Mouse (Mus musculus) neural tube, embryonic 14.5 days (tissue): ENCODE measurements around the gene Aatf. TPM values are rescaled to one million over a fixed set of nuclear protein-coding genes. Genes with fewer than 3 reads are reported as not detected.

Source experiments
- ATAC-seq: fragments of 200-750 bp; cut with Nextera tagmentation; 2 replicates; pipeline ENCODE4 v1.8.0; 2017; ENCODE audit warnings: low read depth, mild to moderate bottlenecking, moderate TSS enrichment, moderate library complexity
- H3K27ac ChIP-seq: fragments of 300-500 bp; sonication (generic); 2 replicates; pipeline ENCODE4 v1.5.1; 2014; ENCODE audit warnings: low read depth, mild to moderate bottlenecking, control low read depth, low read length, moderate library complexity, mixed read lengths
- H3K27me3 ChIP-seq: fragments of 300-500 bp; sonication (generic); 2 replicates; pipeline ENCODE4 v1.6.1; 2014; ENCODE audit warnings: low read length; ENCODE audit not compliant: control insufficient read depth, insufficient read depth
- H3K36me3 ChIP-seq: fragments of 300-500 bp; sonication (generic); 2 replicates; pipeline ENCODE4 v1.6.1; 2014; ENCODE audit warnings: low read length, mixed read lengths; ENCODE audit not compliant: control insufficient read depth, insufficient read depth
- H3K4me1 ChIP-seq: fragments of 300-500 bp; sonication (generic); 2 replicates; pipeline ENCODE4 v1.6.1; 2014; ENCODE audit warnings: low read length; ENCODE audit not compliant: control insufficient read depth, insufficient read depth
- H3K4me2 ChIP-seq: fragments of 300-500 bp; sonication (generic); 2 replicates; pipeline ENCODE4 v1.6.1; 2014; ENCODE audit warnings: mild to moderate bottlenecking, low read depth, low read length, control low read depth
- H3K4me3 ChIP-seq: fragments of 300-500 bp; sonication (generic); 2 replicates; pipeline ENCODE4 v1.5.1; 2014; ENCODE audit warnings: low read depth, low read length, control low read depth, mixed read lengths
- H3K9ac ChIP-seq: fragments of 300-500 bp; sonication (generic); replicated peaks from 2 replicates; pipeline ENCODE4 v1.6.1; 2014; ENCODE audit warnings: low read depth, mild to moderate bottlenecking, control low read depth, low read length, mixed read lengths
- H3K9me3 ChIP-seq: fragments of 300-500 bp; sonication (generic); 2 replicates; pipeline ENCODE4 v1.6.1; 2016; ENCODE audit warnings: low read length; ENCODE audit not compliant: control insufficient read depth
- WGBS: fragments of 180-500 bp; shearing (Covaris S2); extraction: QIAGEN DNeasy Blood & Tissue Kit; methylation state at CpG from one replicate; pipeline ENCODE4 v1.1.7; 2014; 5-methylcytosine and 5-hydroxymethylcytosine counted together
- polyA plus RNA-seq: library from polyadenylated mRNA; unstranded; fragments of >200 nt; fragmentation: Nextera tagmentation; extraction: Ambion mirVana; gene quantifications from 2 replicates; pipeline ENCODE4 v1.2.1, GENCODE M21; 2014

Gene Aatf
- polyA plus RNA-seq, 1 experiment from 2014 or later: 44.1 TPM

DNA sequence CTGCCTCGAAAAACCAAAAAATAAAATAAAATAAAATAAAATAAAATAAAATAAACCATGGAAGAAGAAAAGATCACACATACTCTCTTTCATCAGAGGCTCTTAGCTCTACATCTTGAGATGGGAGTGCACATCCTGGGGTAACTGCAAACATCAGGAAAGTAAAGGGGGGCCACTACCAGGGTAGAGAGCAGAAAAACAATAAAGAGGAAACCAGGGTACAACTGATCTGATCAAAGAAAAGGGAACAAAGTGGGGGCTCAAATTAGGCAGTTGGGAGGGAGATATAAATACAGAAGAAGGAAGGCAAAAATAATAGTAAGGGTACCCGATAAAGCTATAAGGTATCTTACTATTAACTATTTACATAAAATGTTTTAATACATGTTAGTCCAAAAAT, 36.7 kb downstream of the Aatf start:
- Histone ChIP-seq H3K9ac (no peak overlapping the region), H3K27me3 (no peaks in the 10 kb centered on the region), H3K4me3 (no peak overlapping the region), H3K36me3 (no peaks in the 10 kb centered on the region), H3K9me3 (no peaks in the 10 kb centered on the region), H3K4me2 (no peak overlapping the region), H3K27ac (no peak overlapping the region), H3K4me1 (no peaks in the 10 kb centered on the region)
- 96% methylated on average over 2 of the region's 2 CpGs for WGBS
- no peak for ATAC-seq

GRCm38 (mm10) chr11:84475991-84476390, 37.3 kb downstream of the Aatf start:
- WGBS: 94% methylated on average over 4 of the region's 4 CpGs
- no peak for ATAC-seq

DNA sequence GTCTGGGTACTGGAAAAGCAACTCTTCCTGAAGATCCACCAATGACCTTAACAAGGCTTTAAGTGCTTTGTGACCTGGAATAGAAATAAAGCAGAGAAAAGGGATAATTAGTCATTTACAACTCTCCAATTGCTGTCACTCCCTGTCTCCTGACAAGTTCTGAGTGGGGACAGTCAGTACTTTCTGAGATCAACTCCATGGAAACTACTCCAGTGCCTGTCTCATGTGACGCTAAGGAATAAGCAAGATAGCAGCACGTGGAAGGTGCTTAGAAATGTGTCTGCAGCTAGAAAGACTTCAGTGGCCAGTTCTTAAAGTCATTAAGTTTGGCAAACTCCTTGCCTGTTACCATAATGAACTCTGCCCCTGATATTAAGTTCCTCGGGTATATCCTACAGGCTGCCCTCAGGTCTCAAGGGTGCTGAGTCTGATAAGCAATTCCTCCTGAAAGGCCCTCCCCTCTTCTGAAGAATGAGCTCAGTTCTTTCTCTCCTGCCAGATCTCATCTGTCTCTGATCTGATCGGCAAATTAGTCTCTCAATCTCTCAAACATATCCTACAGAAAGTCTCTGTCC, 40.1 kb downstream of the Aatf start:
- no peak overlapping the region for H3K9ac ChIP-seq
- no peaks in the 10 kb centered on the region for H3K27me3 ChIP-seq
- no peak overlapping the region for H3K27ac ChIP-seq
- no peak for ATAC-seq
- WGBS: 85% methylated on average over 4 of the region's 4 CpGs
- no peak overlapping the region for H3K4me2 ChIP-seq
- peaks cover 8% of the 10 kb centered on the region; the same call in 1 of the 2 replicates for H3K36me3 ChIP-seq
- H3K4me1 ChIP-seq: no peaks in the 10 kb centered on the region
- no peak overlapping the region for H3K4me3 ChIP-seq
- no peaks in the 10 kb centered on the region for H3K9me3 ChIP-seq

More at GRCm38 (mm10) chr11:84475991-84476390, 37.3 kb downstream of the Aatf start:
- H3K9ac ChIP-seq: no peak overlapping the region
- no peak overlapping the region for H3K4me2 ChIP-seq
- H3K27me3 ChIP-seq: no peaks in the 10 kb centered on the region
- H3K4me3 ChIP-seq: no peak overlapping the region
- no peaks in the 10 kb centered on the region for H3K36me3 ChIP-seq
- H3K27ac ChIP-seq: no peak overlapping the region
- no peaks in the 10 kb centered on the region for H3K4me1 ChIP-seq
- no peaks in the 10 kb centered on the region for H3K9me3 ChIP-seq

DNA sequence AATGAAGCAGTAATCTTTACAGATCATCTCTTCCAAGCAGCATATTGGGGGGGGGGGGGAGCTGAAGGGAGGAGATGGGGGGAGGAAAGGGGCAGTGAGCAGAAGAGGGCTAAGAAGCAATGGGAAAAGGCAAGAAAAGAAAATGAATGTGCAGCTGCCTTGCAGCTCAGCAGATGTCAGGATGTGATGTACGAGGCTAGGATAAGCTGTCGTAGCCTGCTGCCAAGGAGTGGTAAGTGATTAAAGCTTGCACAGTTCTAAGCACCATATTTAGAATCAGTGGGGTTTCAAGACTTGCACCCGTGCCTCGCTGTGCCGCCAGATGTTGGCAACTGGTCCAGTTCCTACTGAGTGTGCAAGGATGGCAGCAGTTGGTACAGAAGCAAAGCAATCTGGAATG, 48.8 kb downstream of the Aatf start:
- Histone ChIP-seq H3K36me3 (0 out of 2 replicates have a peak, but pooled peaks cover 5% of the 10 kb centered on the region), H3K4me2 (no peak overlapping the region; the same call in 1 of the 2 replicates), H3K4me1 (no peaks in the 10 kb centered on the region), H3K4me3 (no peak overlapping the region), H3K27ac (peak overlapping the region; percentile 44; the same call in 1 of the 2 replicates), H3K9me3 (no peaks in the 10 kb centered on the region), H3K27me3 (no peaks in the 10 kb centered on the region), H3K9ac (no peak overlapping the region)
- peak; percentile 38; the same call in 1 of the 2 replicates for ATAC-seq
- WGBS: 46% methylated on average over 5 of the region's 5 CpGs

GRCm38 (mm10) chr11:84453901-84454300, 59.4 kb downstream of the Aatf start:
- H3K36me3 ChIP-seq: no peaks in the 10 kb centered on the region
- no peak for ATAC-seq
- H3K9me3 ChIP-seq: no peaks in the 10 kb centered on the region
- H3K27me3 ChIP-seq: no peaks in the 10 kb centered on the region
- H3K27ac ChIP-seq: no peak overlapping the region
- H3K4me1 ChIP-seq: no peaks in the 10 kb centered on the region
- WGBS: 89% methylated on average over 7 of the region's 7 CpGs
- no peak overlapping the region for H3K4me3 ChIP-seq
- no peak overlapping the region for H3K4me2 ChIP-seq
- no peak overlapping the region for H3K9ac ChIP-seq

DNA sequence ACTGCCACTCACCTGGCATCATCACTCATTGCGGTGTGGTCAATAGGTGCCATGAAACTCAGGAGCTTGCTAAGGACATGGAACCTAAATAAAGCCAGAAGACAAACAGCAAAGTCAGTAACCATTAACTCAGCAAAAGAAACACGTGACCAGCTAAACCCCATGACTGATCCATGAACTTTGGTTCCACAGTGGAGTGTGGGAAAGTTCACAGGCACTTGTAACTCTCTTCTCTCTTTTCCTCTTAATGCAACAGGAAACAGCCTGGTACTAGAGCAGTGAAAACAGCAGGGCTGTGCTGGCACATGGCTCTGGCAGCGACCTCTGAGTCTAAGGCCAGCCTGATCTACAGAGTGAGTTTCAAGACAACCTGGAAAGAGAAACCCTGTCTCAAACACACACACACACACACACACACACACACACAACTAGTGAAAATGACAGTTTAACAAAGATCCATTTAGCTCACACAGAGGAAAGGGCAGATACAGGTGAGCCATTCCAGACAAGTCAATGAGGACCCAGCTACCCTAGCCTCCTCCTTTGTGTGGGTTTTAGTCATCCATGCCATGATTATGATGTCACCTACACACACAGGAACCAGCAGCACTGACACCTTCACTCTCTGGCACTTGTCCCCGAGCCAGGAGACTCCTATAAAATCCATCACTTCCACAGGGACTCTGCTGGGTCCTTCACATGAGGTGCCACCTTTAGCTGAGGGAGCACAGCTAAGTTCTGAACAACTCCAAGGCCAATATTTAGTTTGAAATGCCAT, 70.6 kb downstream of the Aatf start:
- Histone ChIP-seq H3K36me3 (no peaks in the 10 kb centered on the region), H3K4me1 (no peaks in the 10 kb centered on the region), H3K4me3 (no peak overlapping the region), H3K9me3 (no peaks in the 10 kb centered on the region), H3K4me2 (no peak overlapping the region), H3K27me3 (no peaks in the 10 kb centered on the region), H3K9ac (no peak overlapping the region), H3K27ac (no peak overlapping the region)
- 84% methylated on average over 4 of the region's 4 CpGs for WGBS
- ATAC-seq: no peak

DNA sequence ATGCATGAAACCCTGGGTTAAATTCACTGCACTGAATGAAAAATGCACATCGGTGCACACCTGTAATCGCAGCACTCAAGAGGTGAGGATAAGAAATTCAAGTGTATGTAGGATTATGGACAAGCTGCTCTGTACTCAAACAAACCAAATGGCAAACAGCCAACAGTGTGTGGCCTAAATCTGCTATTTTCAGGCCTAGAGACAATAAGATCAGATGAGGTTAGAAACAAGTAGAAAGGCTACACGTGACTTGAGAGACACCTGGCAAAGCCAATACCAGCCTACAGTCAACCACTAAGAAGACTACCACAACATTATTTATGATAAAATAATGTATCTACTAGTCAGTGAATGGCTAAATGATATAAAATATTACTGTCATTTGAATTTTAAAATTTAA, 72.9 kb downstream of the Aatf start:
- Histone ChIP-seq H3K4me1 (no peaks in the 10 kb centered on the region), H3K4me3 (no peak overlapping the region), H3K9ac (no peak overlapping the region), H3K9me3 (no peaks in the 10 kb centered on the region), H3K27ac (no peak overlapping the region), H3K4me2 (no peak overlapping the region), H3K36me3 (no peaks in the 10 kb centered on the region), H3K27me3 (no peaks in the 10 kb centered on the region)
- 93% methylated on average over 3 of the region's 3 CpGs for WGBS
- no peak for ATAC-seq

- peaks cover 2% of the 10 kb centered on the region; the same call in 1 of the 2 replicates for H3K4me1 ChIP-seq
- no peak for ATAC-seq
- H3K27me3 ChIP-seq: no peaks in the 10 kb centered on the region
- H3K36me3 ChIP-seq: no peaks in the 10 kb centered on the region
- WGBS: 77% methylated on average over 6 of the region's 6 CpGs
- H3K9ac ChIP-seq: no peak overlapping the region
- no peak overlapping the region for H3K4me3 ChIP-seq
- no peak overlapping the region for H3K27ac ChIP-seq
- H3K4me2 ChIP-seq: no peak overlapping the region
- no peaks in the 10 kb centered on the region for H3K9me3 ChIP-seq
Observed at GRCm38 (mm10) chr11:84434879-84435278, 78.4 kb downstream of the Aatf start.

- ATAC-seq: no peak
- no peaks in the 10 kb centered on the region for H3K36me3 ChIP-seq
- H3K9ac ChIP-seq: no peak overlapping the region
- WGBS: 58% methylated on average over 4 of the region's 4 CpGs
- peaks cover 9% of the 10 kb centered on the region for H3K4me1 ChIP-seq
- H3K27ac ChIP-seq: no peak overlapping the region
- H3K9me3 ChIP-seq: no peaks in the 10 kb centered on the region
- no peak overlapping the region for H3K4me2 ChIP-seq
- no peak overlapping the region for H3K4me3 ChIP-seq
- H3K27me3 ChIP-seq: no peaks in the 10 kb centered on the region
Observed at GRCm38 (mm10) chr11:84430336-84430735, 83.0 kb downstream of the Aatf start.
